In the genomic region with DNA sequence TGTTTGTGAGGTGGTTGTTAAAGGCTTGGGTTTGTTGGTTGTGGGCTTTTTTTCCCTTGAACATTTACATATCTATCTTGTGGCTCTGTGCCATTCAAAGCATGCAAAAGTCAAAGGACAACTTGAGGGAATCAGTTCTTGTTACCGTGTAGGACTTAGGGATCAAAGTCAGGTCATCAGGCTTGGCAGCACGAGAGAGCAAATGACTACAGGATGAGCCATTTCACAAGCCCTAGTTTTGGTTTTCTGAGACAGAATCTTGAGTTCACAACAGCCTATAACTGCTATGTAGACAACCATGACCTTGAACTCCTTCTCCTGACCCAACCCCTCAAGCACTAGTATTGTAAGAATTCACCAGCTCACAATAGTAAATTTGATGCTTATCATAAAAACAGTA, we compare ENCODE assay signal across 26 mouse cellular contexts. TPM values are rescaled to one million over a fixed set of nuclear protein-coding genes. Genes with fewer than 3 reads are reported as not detected.
DNase-seq lines count a peak whose midpoint lies in the region; ATAC-seq and TF ChIP-seq lines count a peak whose summit lies in the region.
"Had no signal": no experiment of that assay in that cellular context is flagged by ENCODE, and none has a peak within 500 bp of the region (broad histone marks: within the 10 kb centered on the region; RNA-seq: fewer than 3 reads in every experiment).

No protein-coding gene starts in this region.

- H3K4me3 ChIP-seq in forebrain, embryonic 13.5 days = no peak overlapping the region
- no peak overlapping the region for H3K4me3 ChIP-seq in forebrain, embryonic 15.5 days
- H3K4me3 ChIP-seq in intestine, embryonic 16.5 days (ENCODE audit: low read length) = no peak overlapping the region
- no peak overlapping the region for H3K4me3 ChIP-seq in intestine, embryonic 15.5 days (replicated peaks)
- no peak overlapping the region for H3K4me3 ChIP-seq in ES-Bruce4 (ENCODE audit: low read depth, low read length)
- no peak overlapping the region for H3K4me3 ChIP-seq in liver, embryonic 16.5 days (ENCODE audit: low read depth, low read length)
- H3K4me3 ChIP-seq: embryonic facial prominence, embryonic 12.5 days; heart, embryonic 10.5 days; hindbrain, embryonic 12.5 days; left cerebral cortex, adult 2 months; neural tube, embryonic 15.5 days had no signal

- no peaks in the 10 kb centered on the region for H3K36me3 ChIP-seq in forebrain, embryonic 13.5 days (ENCODE audit: poor library complexity, severe bottlenecking)
- H3K36me3 ChIP-seq in forebrain, embryonic 15.5 days = no peaks in the 10 kb centered on the region
- no peaks in the 10 kb centered on the region for H3K36me3 ChIP-seq in intestine, embryonic 16.5 days (ENCODE audit: control insufficient read depth, insufficient read depth, low read length)
- H3K36me3 ChIP-seq in intestine, embryonic 15.5 days = no peaks in the 10 kb centered on the region
- H3K36me3 ChIP-seq in ES-Bruce4 (ENCODE audit: control insufficient read depth, insufficient read depth, low read length, poor library complexity, severe bottlenecking) = 0 out of 2 replicates have a peak, but pooled peaks cover 8% of the 10 kb centered on the region
- H3K36me3 ChIP-seq in liver, embryonic 16.5 days (ENCODE audit: control insufficient read depth, insufficient read depth) = no peaks in the 10 kb centered on the region
- H3K36me3 ChIP-seq: embryonic facial prominence, embryonic 12.5 days; forebrain, embryonic 12.5 days; heart, embryonic 10.5 days; hindbrain, embryonic 12.5 days; neural tube, embryonic 15.5 days had no signal

- H3K9me3 ChIP-seq in forebrain, embryonic 13.5 days (replicated peaks) = no peaks in the 10 kb centered on the region
- H3K9me3 ChIP-seq in forebrain, embryonic 15.5 days = no peaks in the 10 kb centered on the region
- no peaks in the 10 kb centered on the region for H3K9me3 ChIP-seq in intestine, embryonic 16.5 days (ENCODE audit: control insufficient read depth, low read length)
- H3K9me3 ChIP-seq in intestine, embryonic 15.5 days = no peaks in the 10 kb centered on the region
- no peaks in the 10 kb centered on the region for H3K9me3 ChIP-seq in ES-Bruce4 (replicated peaks; ENCODE audit: control insufficient read depth, insufficient read depth, low read length, poor library complexity, severe bottlenecking)
- no peaks in the 10 kb centered on the region for H3K9me3 ChIP-seq in liver, embryonic 16.5 days (replicated peaks; ENCODE audit: control insufficient read depth, low read length)
- H3K9me3 ChIP-seq: embryonic facial prominence, embryonic 12.5 days; forebrain, embryonic 12.5 days; heart, embryonic 10.5 days; hindbrain, embryonic 12.5 days; neural tube, embryonic 15.5 days had no signal

- intact Hi-C loops in left cerebral cortex, postnatal 10 days (cut with DNase I) = no loop called here

- no peak for ATAC-seq in forebrain, embryonic 13.5 days
- no peak for ATAC-seq in forebrain, embryonic 15.5 days (replicated peaks)
- no peak for ATAC-seq in intestine, embryonic 16.5 days
- ATAC-seq in intestine, embryonic 15.5 days = no peak
- no peak for ATAC-seq in liver, embryonic 16.5 days (ENCODE audit: low read depth)

- no peak for DNase-seq in layer of hippocampus, postnatal 10 days (ENCODE audit: low spot score in 2 of 2)
- no peak for DNase-seq in left cerebral cortex, postnatal 10 days (ENCODE audit: extremely low spot score in 1 of 2, low spot score in 2 of 2)
- DNase-seq: adrenal gland, postnatal 10 days; cerebellum, adult 2 months; cerebellum, postnatal 25 days; gastrocnemius, postnatal 25 days; layer of hippocampus, adult 9-11 months; left cerebral cortex, postnatal 4 days; lung, adult 18-20 months; lung, postnatal 10 days; right cerebral cortex, adult 18-20 months; right cerebral cortex, postnatal 4 days; thymus, adult 18-20 months; thymus, postnatal 4 days had no signal

- 0 out of 2 replicates have a peak overlapping the region, but pooled peaks have one; percentile 19 for H3K27ac ChIP-seq in forebrain, embryonic 13.5 days
- H3K27ac ChIP-seq in forebrain, embryonic 15.5 days (replicated peaks) = no peak overlapping the region
- H3K27ac ChIP-seq in intestine, embryonic 16.5 days (ENCODE audit: low read length) = peak overlapping the region; percentile 2; the same call in 1 of the 2 replicates
- H3K27ac ChIP-seq in intestine, embryonic 15.5 days = no peak overlapping the region
- peak overlapping the region; percentile 18; the same call in 1 of the 2 replicates for H3K27ac ChIP-seq in ES-Bruce4 (ENCODE audit: insufficient read depth, low read length)
- H3K27ac ChIP-seq in liver, embryonic 16.5 days (ENCODE audit: low read length) = peak overlapping the region; percentile 46; the same call in 1 of the 2 replicates
- H3K27ac ChIP-seq: embryonic facial prominence, embryonic 12.5 days; heart, embryonic 10.5 days; hindbrain, embryonic 12.5 days; left cerebral cortex, adult 2 months; neural tube, embryonic 15.5 days had no signal

- no peak for TF ChIP-seq CTCF in ES-Bruce4 (IDR thresholded peaks at IDR 0.05; ENCODE audit: low read depth, low read length)

- peak overlapping the region; percentile 84 for H3K4me2 ChIP-seq in forebrain, embryonic 13.5 days
- no peak overlapping the region for H3K4me2 ChIP-seq in forebrain, embryonic 15.5 days (replicated peaks)
- H3K4me2 ChIP-seq in intestine, embryonic 16.5 days (ENCODE audit: low read depth, low read length) = no peak overlapping the region
- H3K4me2 ChIP-seq in intestine, embryonic 15.5 days (replicated peaks) = no peak overlapping the region
- no peak overlapping the region for H3K4me2 ChIP-seq in liver, embryonic 16.5 days (ENCODE audit: low read depth, low read length)
- H3K4me2 ChIP-seq: embryonic facial prominence, embryonic 12.5 days had no signal

- 65% methylated on average over 2 of the region's 2 CpGs for WGBS in forebrain, embryonic 13.5 days
- 57% methylated on average over 2 of the region's 2 CpGs for WGBS in forebrain, embryonic 15.5 days
- WGBS in intestine, embryonic 16.5 days = 44% methylated on average over 2 of the region's 2 CpGs
- WGBS in intestine, embryonic 15.5 days = 52% methylated on average over 2 of the region's 2 CpGs
- 62% methylated on average over 2 of the region's 2 CpGs for WGBS in liver, embryonic 16.5 days (ENCODE audit: insufficient replicate concordance)

- TF ChIP-seq EP300 in ES-Bruce4 (IDR thresholded peaks at IDR 0.05; ENCODE audit: insufficient read depth, low read depth, low read length) = no peak

- H3K9ac ChIP-seq in forebrain, embryonic 13.5 days = no peak overlapping the region
- no peak overlapping the region for H3K9ac ChIP-seq in forebrain, embryonic 15.5 days (replicated peaks)
- H3K9ac ChIP-seq in intestine, embryonic 16.5 days (ENCODE audit: low read depth, low read length) = no peak overlapping the region
- H3K9ac ChIP-seq in intestine, embryonic 15.5 days = no peak overlapping the region
- H3K9ac ChIP-seq in ES-Bruce4 (ENCODE audit: low read depth, poor library complexity, severe bottlenecking) = no peak overlapping the region
- H3K9ac ChIP-seq in liver, embryonic 16.5 days (ENCODE audit: low read depth, low read length) = no peak overlapping the region
- H3K9ac ChIP-seq: embryonic facial prominence, embryonic 12.5 days; forebrain, embryonic 12.5 days; hindbrain, embryonic 12.5 days; neural tube, embryonic 15.5 days had no signal

- TF ChIP-seq POLR2A in ES-Bruce4 (IDR thresholded peaks at IDR 0.05; ENCODE audit: insufficient read depth, low read length) = no peak

- H3K27me3 ChIP-seq in forebrain, embryonic 13.5 days = no peaks in the 10 kb centered on the region
- no peaks in the 10 kb centered on the region for H3K27me3 ChIP-seq in forebrain, embryonic 15.5 days
- no peaks in the 10 kb centered on the region for H3K27me3 ChIP-seq in intestine, embryonic 16.5 days (replicated peaks; ENCODE audit: control insufficient read depth, insufficient read depth, low read length)
- H3K27me3 ChIP-seq in intestine, embryonic 15.5 days (replicated peaks) = no peaks in the 10 kb centered on the region
- H3K27me3 ChIP-seq in ES-Bruce4 (ENCODE audit: control insufficient read depth, insufficient read depth, low read length, poor library complexity, severe bottlenecking) = no peaks in the 10 kb centered on the region
- H3K27me3 ChIP-seq in liver, embryonic 16.5 days (ENCODE audit: control insufficient read depth, insufficient read depth, low read depth, low read length) = no peaks in the 10 kb centered on the region
- H3K27me3 ChIP-seq: embryonic facial prominence, embryonic 12.5 days; forebrain, embryonic 12.5 days; hindbrain, embryonic 12.5 days; neural tube, embryonic 15.5 days had no signal

- H3K4me1 ChIP-seq in forebrain, embryonic 13.5 days = peaks cover 61% of the 10 kb centered on the region
- H3K4me1 ChIP-seq in forebrain, embryonic 15.5 days = peaks cover 51% of the 10 kb centered on the region
- H3K4me1 ChIP-seq in intestine, embryonic 16.5 days (ENCODE audit: control insufficient read depth, insufficient read depth, low read length) = peaks cover 47% of the 10 kb centered on the region
- H3K4me1 ChIP-seq in intestine, embryonic 15.5 days (replicated peaks) = peaks cover 27% of the 10 kb centered on the region
- H3K4me1 ChIP-seq in ES-Bruce4 (ENCODE audit: control insufficient read depth, insufficient read depth, low read length) = no peaks in the 10 kb centered on the region
- H3K4me1 ChIP-seq in liver, embryonic 16.5 days (ENCODE audit: control insufficient read depth, low read depth, low read length) = peaks cover 64% of the 10 kb centered on the region

RNA-seq across cellular contexts. Expression of a gene that starts 3.7 kb away (rescaled TPM):
- 34.3 and 35.6 TPM in 2 replicates for polyA plus RNA-seq in forebrain, embryonic 13.5 days (2015; fragmentation: Nextera tagmentation; extraction: Ambion mirVana)
- 53.3 and 76.2 TPM in 2 replicates for polyA plus RNA-seq in forebrain, embryonic 15.5 days (2015; fragmentation: Nextera tagmentation; extraction: Ambion mirVana)
- 19.2 and 19.5 TPM in 2 replicates for polyA plus RNA-seq in intestine, embryonic 16.5 days (2015; fragmentation: Nextera tagmentation; extraction: Ambion mirVana)
- polyA plus RNA-seq in intestine, embryonic 15.5 days (2015; fragmentation: Nextera tagmentation; extraction: Ambion mirVana) = 50.9 and 53.9 TPM in 2 replicates
- 146 and 148 TPM in 2 replicates for polyA plus RNA-seq in ES-Bruce4 (2011; ENCODE audit: insufficient read depth, insufficient read length, low read depth, missing spikeins)
- polyA plus RNA-seq in liver, embryonic 16.5 days (2015; fragmentation: Nextera tagmentation; extraction: Ambion mirVana) = 7.8 and 8.6 TPM in 2 replicates
- total RNA-seq in layer of hippocampus, postnatal 10 days (2021) = 100 to 1,000 TPM; 147 to 160 TPM
- 100 to 1,000 TPM; 137 to 138 TPM for total RNA-seq in left cerebral cortex, postnatal 10 days (2021)

RNA-seq across cellular contexts. Expression of a gene that starts 24.4 kb away (rescaled TPM):
- 45.1 and 47.3 TPM in 2 replicates for polyA plus RNA-seq in forebrain, embryonic 13.5 days (2015; fragmentation: Nextera tagmentation; extraction: Ambion mirVana)
- 47.0 and 47.2 TPM in 2 replicates for polyA plus RNA-seq in forebrain, embryonic 15.5 days (2015; fragmentation: Nextera tagmentation; extraction: Ambion mirVana)
- polyA plus RNA-seq in intestine, embryonic 16.5 days (2015; fragmentation: Nextera tagmentation; extraction: Ambion mirVana) = 54.4 and 55.6 TPM in 2 replicates
- 51.7 and 52.5 TPM in 2 replicates for polyA plus RNA-seq in intestine, embryonic 15.5 days (2015; fragmentation: Nextera tagmentation; extraction: Ambion mirVana)
- polyA plus RNA-seq in ES-Bruce4 (2011; ENCODE audit: insufficient read depth, insufficient read length, low read depth, missing spikeins) = 79.3 and 99.6 TPM in 2 replicates
- polyA plus RNA-seq in liver, embryonic 16.5 days (2015; fragmentation: Nextera tagmentation; extraction: Ambion mirVana) = 19.9 and 20.7 TPM in 2 replicates
- 10 to 100 TPM; 65.8 to 75.5 TPM for total RNA-seq in layer of hippocampus, postnatal 10 days (2021)
- 10 to 100 TPM; 70.4 to 71.3 TPM for total RNA-seq in left cerebral cortex, postnatal 10 days (2021)

Comparison
In these comparisons a context has a peak if more than half of its experiments do, and no peak if none do; other contexts are left out.
1. H3K27ac ChIP-seq: peak in forebrain, embryonic 13.5 days (single experiment), intestine, embryonic 16.5 days (single experiment), ES-Bruce4 (single experiment) and liver, embryonic 16.5 days (single experiment); none in forebrain, embryonic 15.5 days (single experiment) and intestine, embryonic 15.5 days (single experiment).